Mouse (Mus musculus) v-Abl transformed pro-B cells (cell line): ENCODE results near the gene Sfxn3.

ENCODE experiments used
- in situ Hi-C, 2 experiments: fragments of 400-800 bp; cut with MboI; formaldehyde crosslinking; loops; one replicate each; pipeline ENCODE4 v1.15.1; 2025; ENCODE audit not compliant: unreplicated experiment in 2 of 2

The Sfxn3 gene

DNA sequence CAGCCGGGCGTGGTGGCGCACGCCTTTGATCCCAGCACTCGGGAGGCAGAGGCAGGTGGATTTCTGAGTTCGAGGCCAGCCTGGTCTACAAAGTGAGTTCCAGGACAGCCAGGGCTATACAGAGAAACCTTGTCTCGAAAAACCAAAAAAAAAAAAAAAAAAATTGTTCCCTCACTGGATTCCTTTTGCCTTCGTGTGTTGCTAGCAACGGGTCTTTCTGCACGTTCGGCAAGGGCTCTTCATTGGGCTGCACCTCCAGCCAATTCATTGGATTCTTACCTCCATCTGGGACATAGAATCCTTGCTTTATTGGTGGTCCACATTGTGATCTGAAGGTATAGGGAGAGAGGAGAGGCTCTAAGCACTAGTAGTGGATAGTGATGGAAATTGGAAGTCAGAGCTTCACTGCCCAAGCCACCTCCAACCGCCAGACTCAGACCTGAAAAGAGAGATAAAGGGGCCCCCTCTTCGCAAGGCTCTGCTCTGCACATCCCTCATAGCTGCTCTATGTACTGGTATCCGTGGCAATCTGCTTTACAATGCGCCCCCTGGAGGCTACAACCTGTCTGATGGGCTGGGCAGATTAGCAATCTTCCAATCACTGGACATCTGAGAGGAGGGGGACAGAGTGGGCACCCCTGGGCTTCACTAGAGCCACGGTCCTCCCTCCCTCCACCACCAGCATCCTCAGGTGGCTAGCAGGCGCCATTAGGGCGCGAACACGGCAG is 16.4 kb downstream of the Sfxn3 start:
- in situ Hi-C loops: no loop called here

DNA sequence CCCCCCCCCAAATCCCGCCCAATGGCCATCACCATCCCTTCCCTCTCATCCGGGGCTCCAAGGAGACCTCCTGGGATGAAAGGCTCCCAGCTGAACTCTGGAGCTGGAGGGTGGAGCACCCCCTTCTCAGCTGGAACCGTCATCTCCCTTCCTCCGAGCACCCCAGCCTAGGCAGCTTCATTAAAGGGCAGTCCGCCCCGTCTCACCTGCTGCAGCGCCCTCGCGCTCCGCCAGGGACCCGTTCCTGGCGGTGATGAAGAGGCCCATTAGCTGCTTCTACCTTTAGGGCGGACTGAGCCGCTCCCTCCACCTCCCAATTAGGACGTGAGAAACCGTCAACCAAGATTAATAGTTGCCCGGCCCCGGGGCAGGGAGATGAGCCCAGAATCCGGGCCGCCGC is 17.9 kb downstream of the Sfxn3 start:
- in situ Hi-C loops: no loop called here

DNA sequence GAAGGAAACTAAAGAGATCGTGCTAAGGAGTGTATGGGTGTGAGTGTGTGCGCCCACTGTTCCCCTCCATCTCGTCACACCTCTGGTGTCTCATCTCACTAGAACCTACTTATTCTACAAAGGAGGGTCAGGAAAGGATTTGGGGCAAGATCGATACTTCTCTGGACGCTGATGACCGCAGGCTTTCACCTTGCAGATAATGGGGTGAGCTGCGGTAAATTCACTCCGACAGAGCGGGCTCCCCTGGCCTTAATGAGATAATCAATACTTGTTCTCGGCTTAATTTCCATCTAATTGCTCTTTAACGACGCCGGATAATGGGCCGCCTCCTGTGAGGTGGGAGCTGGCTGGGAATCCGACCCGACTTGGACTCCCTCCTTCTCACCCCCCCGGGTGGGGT is 19.9 kb downstream of the Sfxn3 start:
- in situ Hi-C loops: no loop called here

DNA sequence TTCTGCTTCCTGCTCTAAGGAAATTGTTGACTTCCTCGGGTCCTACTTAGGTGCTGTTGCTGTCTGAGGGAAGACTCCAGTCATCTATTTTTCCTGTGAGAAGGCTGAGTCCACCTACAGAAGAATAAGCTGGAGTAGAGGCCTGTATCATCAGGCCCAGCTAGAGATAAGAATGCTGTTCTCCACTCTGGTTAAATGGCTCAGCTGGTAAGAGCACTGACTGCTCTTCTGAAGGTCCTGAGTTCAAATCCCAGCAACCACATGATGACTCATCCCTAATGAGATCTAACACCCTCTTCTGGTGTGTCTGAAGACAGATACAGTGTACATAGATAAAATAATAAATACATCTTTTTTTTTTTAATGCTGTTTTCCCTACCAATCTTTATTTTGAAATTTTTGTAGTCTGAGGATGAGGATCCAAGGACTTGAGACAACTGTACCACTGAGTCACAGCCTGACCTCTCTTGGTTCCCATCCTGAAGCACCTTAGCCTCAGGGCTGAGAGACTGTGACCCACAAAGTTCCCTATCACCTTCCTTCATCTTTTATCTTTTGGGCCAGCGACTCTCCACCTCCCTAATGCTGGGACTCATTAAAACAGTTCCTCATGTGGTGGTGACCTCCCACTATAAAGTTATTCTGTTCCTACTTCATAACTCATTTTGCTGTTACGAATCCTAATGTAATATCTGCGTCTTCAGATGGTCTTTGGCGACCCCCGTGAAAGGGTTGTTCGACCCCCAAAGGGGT is 20.6 kb downstream of the Sfxn3 start:
- in situ Hi-C loops: no loop called here

DNA sequence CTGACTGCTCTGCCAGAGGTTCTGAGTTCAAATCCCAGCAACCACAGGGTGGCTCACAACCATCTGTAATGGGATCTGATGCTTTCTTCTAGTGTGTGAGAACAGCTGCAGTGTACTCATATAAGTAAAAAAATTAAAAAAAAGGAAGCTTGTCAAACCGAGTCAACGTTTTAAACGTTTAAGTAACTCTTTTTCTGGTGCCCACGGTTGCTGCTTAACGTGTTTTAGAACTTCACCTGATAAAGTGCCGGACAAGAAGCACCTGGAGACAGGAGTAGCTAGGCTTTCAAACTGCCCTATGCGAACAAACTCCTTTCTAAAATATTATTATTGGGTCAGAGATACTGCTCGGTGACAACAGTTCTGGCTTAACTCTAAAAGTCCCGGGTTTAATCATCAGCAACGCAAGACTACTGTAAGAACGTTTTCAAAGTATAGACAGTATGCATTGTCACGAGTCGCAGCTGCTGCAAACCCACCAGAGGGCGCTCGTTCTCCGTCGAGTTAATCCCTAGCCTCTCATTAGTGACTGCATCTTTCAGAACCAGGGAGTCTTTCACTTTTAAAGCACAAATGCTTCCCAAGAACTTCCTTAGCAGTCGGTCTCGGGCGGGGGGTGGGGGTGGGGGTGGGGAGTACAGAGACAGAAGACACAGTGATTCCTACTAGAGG is 26.7 kb downstream of the Sfxn3 start:
- in situ Hi-C loops: loop anchor here (5.0 to 10.0 kb wide), 2 partner anchors 88 to 91 kb away; no protein-coding TSS in a partner anchor

DNA sequence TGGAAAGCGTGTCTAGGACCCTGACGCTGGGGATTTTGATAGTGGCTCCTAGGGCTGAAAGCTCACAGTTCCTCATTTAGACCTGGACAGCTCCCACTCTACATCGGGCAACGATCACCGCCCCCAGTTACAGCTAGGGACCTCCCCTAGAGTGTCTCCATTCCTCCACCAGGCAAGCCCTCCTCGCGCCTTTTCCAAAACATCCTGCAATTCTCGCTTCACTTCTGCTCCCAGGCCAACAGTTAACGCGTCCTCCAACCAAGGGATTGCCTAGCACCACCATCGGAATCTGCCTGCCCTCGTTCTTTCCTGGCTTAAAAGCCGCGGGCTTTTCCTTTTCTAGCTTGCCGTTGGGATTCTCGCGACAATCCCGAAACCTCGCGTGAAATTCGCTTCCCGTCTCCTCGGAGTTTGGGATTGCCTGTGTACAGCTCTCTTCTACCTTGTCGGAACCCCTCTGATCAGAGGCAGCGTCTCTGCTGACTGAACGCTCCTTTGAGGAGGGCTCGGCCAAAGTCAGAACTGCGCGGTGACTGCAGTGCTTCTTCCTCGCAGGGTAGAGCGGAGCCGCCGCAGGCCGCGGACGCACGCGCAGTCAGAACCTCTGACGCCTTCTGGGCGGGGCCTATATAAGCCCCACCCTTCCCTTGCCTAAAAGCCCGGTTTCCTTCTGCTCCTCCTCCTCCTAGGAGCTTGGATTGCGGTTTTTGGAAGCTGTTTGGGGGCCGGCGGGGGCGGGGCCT is 27.4 kb downstream of the Sfxn3 start, which contains the start of gene Kazald1:
Gene Kazald1 (plus strand): TSS at position 662 of the 743 bp plus-strand sequence.
- in situ Hi-C loops: loop anchor here (5.0 to 10.0 kb wide), 2 partner anchors 88 to 90 kb away; no protein-coding TSS in a partner anchor

DNA sequence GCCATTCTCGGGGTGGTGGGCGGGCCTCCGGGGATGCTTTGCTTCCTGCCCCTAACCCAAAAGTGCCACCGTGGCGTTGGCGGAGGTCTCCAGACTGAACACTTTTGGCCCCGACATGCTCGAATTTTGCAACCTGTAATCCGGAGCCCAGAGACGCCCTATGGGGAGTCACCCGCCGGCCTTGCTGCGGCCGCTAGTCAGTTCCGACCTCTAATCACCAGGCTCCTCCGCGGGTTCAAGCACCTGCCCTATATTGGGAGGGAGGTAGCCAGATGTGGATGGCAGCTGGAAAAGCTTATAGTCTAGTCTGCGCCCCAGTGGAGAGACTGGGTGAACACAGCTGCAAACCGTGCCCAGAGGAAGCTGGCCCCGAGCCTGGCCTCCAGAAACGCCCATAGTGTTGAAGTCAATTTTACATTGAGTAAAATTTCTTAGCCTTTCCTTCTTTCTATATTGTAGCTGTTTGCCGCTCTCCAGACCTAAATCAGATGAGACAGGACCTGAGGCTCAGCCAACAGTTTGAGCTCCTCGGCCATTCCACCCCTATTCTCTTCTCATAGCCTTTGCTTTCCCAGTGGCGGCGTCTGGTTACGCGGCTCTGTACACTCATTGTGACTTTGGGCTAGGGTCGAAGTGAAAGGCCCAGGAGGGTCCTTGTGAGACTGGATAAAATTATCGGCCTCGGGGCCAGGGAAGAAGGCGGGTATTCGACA is 28.2 kb downstream of the Sfxn3 start:
- in situ Hi-C loops: loop anchor here in 1 of 2 experiments (10.0 kb wide), 1 partner anchor 89 kb away; no protein-coding TSS in a partner anchor

DNA sequence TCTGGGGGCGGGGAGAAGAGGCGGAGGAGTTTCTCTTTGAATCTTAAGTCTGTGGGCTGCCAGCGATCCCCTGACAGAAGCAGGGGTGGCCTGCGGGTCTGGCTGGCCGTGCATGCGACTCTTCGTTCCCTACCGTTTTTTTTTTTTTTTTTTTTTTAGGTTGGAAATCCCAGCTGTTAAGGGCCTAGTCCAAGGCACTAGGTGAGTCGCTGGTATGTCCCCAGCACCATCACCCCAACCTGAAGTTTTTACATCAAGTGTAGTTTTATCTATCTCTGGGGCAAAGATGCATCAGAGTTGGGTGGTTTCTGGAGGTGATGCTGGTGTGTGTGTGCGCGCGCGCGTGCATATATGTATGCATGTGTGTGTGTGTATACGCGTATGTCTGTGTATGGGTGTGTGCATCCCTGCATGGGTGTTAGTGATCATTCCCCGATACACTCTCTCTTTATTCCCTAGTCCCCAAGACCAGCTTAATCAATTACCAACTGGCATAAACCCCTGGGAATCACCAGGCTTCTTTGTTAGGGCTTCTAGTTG is 28.8 kb downstream of the Sfxn3 start:
- in situ Hi-C loops: loop anchor here in 1 of 2 experiments (10.0 kb wide), 1 partner anchor 89 kb away; no protein-coding TSS in a partner anchor

DNA sequence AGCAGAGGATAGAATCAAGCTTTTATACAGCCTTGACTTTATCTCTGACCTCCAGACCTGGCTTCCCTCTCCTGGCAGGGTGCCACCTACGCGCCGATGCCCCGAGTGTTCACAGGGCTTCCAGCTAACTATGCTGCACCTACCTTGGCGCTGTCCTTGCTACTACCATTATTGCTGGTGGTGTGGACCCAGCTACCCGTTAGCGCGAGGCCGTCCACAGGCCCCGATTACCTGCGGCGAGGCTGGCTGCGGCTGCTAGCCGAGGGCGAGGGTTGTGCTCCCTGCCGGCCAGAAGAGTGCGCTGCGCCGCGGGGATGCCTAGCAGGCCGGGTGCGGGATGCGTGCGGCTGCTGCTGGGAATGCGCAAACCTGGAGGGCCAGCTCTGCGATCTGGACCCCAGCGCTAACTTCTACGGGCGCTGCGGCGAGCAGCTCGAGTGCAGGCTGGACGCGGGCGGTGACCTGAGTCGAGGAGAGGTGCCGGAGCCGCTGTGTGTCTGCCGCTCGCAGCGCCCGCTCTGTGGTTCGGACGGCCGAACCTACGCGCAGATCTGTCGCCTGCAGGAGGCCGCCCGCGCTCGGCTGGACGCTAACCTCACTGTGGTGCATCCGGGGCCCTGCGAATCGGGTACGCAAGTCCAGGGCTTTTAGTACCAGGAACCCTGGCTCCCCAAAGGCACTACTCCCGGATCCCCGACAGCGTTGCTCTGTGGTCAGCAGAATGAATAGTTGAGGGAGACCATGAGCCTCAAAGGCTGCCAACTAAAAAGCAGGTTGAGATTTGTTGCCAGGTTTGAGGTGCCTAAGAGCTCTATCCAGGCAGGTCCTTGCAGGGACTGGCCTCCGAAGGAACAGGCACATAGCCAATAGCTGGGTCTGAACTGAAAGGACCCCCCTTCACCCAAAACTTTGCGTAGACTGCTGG is 29.5 kb downstream of the Sfxn3 start:
- in situ Hi-C loops: loop anchor here in 1 of 2 experiments (10.0 kb wide), 1 partner anchor 88 kb away; no protein-coding TSS in a partner anchor

DNA sequence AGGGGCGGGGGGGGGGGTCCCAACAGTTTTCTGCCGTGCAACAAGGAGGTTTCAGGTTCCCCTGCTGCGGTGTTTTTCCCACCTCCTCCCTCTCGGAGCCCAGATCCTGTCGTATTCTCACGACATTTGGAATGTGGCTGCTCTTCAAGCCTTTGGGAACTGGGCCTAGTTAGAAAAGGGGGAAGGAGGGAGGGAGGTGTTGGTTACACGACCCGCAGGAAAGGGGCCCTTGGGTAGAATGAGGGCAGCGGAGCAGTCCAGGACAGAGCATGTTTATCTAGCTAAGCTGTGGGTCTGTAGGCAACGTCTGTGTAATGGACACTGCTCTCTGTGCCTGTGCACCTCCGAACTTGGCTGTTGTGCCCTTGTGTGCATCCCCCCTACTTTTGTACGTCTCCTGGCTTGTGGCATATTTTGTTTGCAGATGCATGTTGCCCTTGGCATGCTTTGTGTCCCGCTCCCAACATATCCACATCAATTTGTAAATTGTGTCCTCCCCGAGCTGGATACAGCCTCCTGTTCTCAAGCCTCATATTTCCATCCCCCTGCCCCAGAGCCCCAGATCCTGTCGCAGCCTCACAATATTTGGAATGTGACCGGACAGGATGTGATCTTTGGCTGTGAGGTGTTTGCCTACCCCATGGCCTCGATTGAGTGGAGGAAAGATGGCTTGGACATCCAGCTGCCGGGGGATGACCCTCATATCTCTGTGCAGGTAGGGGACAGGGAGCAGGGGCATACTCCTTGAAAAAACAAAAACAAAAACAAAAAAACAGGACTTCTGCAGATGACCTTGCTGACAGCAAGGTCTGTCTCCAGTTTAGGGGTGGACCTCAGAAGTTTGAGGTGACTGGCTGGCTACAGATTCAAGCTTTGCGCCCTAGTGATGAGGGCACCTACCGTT is 30.7 kb downstream of the Sfxn3 start:
- in situ Hi-C loops: loop anchor here in 1 of 2 experiments (10.0 kb wide), 1 partner anchor 87 kb away; no protein-coding TSS in a partner anchor

DNA sequence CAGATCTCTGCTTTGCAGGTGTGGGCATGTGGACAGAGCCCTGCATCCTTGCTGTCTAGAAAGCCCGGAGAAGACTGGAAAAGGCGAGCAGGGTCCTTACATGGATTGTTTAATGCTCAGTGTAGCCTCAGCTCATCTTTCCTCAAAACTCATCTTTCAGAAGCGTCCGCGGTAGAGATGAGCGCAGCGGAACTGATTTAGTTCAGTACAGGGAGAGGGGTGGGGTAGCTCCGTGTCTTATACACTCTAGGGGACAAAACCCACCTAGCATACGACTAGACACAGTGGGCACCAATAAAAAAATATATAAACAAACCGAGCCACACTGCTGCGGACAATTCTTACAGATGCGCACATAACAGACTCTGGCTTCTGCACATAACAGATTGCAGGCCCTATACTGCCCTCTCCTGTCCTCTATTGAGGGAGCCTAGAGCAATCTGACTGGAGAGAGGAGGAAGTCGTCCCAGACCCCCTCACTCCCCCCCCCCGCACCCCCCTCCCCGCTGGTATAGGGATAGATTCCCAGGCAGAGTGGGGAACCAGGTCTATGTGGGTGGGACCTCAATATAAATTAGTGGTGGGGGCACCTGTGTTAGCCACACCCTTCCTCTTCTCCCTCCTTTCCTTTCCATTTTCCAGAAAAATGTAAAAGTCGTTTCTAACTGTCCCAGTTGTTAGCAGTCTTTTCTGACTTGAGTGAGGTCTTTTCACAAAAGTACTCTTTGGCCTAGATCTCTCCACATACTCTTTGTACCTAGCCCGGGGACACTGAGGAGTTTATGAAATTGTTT is 31.9 kb downstream of the Sfxn3 start:
- in situ Hi-C loops: loop anchor here in 1 of 2 experiments (10.0 kb wide), 1 partner anchor 86 kb away; no protein-coding TSS in a partner anchor

DNA sequence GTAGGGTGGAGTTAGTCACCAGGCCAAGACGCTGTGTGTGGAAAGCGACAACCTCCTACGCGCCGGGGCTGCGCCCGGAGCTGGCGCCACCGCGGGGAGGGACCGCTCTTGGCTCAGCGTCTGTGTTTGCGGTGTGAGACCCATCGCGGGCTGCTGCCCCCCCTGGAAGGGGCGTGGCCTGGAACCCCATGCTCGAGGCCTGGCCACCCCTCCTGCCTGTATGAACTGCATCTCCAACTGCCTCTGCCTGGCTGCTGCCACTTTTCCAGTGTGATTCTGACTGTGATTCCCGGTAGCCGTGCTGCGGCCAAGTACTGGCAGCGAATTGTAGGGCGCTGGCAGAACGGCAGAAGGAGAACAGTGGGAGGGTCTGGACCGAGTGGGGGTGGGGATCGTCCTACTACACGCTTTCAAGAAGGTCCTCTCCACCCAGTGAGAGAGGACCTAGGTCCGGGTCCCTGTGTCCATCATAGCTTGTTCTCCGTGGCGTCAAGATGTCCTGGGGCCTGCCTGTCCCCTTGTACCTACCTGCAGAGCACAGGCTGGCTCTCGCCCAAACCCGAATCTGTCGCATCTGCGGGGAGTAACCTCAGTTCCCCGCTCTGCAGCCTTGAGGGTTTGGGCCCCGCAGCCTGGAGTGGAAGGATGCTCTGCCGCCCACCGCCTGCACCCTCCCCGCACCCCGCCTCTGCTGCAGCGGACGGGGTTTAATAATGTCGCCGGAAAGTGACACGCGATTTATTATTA is 32.6 kb downstream of the Sfxn3 start:
- in situ Hi-C loops: loop anchor here in 1 of 2 experiments (10.0 kb wide), 1 partner anchor 85 kb away; no protein-coding TSS in a partner anchor

DNA sequence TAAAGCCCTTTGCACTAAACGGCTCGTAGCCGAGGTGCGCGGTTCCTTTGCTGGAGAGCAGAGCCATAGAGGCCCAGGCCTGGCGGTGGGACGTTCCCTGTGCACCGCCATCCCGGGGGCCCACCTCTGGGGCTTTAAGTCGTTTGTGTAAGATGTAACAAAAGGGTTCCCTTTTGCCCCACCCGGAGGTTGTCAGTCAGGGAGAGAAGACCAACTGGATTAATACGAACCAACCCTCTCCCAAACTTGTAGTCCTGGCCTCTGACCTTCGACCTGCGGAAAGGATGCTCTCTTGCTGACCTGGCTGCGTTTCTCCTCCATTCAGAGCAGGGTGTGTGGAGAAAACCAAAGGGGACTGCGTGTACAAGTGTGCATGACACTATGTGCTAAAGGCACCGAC is 33.4 kb downstream of the Sfxn3 start:
- in situ Hi-C loops: no loop called here

DNA sequence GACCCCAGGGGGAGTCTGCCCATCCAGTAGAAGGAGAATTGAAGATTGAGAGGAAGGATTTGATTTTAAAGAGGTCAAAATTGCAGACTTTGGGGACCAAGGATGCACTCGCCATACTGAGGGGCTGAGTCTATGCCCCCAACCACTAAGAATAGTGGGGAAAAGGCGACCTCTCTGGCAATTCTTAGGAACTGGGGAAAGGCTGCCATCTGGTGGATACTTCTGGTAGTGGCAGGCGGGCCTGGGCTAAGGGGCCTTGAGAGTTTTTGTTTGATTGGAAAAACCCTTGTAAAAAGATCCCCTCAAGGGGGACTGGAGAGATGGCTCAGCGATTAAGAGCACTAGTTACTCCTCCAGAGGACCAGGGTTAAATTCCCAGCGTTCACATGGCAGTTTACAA is 34.0 kb downstream of the Sfxn3 start:
- in situ Hi-C loops: no loop called here

DNA sequence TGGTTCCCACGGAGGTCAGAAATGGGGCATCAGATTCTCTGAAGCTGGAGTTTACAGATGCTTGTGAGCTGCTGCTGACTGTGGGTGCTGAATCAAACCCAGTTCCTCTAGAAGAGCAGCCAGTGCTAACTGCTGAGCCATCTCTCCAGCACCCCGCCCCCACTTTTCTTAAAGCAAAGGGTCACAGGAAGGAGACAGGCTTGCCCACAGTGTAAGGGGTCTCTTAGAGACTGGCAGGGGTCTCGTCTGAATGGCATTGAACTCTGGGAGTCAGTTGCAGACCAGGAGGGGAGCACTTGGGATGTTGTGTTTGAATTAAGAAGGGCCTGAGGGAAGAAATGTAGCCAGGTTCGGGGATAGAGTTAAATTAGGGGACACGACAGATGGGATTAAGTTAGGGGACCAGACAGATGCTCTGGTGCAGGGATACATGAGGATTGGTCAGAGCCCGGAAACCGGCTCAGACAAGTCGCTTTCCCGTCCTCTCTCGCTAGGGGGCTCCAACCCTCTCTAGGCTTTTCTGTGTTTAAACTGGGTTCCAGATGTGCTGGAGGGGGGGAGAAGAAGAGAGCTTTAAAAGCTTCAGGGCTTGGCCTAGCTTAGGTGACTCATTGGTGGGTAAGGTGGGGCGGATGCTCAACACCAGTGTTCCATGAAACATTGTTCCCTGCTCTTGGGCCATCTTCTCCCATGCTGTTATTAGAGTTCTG is 34.7 kb downstream of the Sfxn3 start:
- in situ Hi-C loops: no loop called here
